Mouse (Mus musculus) adrenal gland, postnatal 25 days (tissue): ENCODE data around the gene Cdk17. TPM values are rescaled to one million over a fixed set of nuclear protein-coding genes. Genes with fewer than 3 reads are reported as not detected.

Experiments used
- DNase-seq: peaks from one replicate; pipeline ENCODE4 v3.0.0; 2021; ENCODE audit warnings: mixed read lengths
- microRNA-seq, 2 experiments: library from miRNA; unstranded; fragments of <30 nt; microRNA quantifications; one replicate each; pipeline ENCODE4 v1.2.0; 2021
- total RNA-seq: library from RNA; stranded (reverse); gene quantifications from 2 replicates; pipeline ENCODE4 v1.2.3, GENCODE M21; 2021

Gene Cdk17
- total RNA-seq, 1 experiment from 2014 or later: 21.7 TPM

DNA sequence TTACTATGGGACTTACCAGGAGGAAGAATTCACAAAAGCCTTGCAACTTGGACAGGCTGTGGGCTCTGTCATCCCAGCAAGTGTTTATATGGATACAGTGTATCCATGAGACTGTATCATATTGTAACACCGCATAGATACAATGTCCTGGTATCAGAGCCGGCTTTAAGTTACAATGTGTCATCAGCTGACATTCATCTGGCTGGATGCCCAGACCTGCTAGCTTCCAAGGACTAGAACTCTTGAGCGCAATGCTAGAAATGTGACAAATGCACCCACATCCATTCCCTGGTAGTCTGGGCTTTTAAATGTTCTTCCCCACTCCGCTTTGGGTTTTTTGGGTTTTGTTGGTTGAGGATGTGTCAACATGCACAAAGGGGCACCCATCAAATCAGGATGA, 127.7 kb downstream of the Cdk17 start:
- peak; percentile 73 for DNase-seq

DNA sequence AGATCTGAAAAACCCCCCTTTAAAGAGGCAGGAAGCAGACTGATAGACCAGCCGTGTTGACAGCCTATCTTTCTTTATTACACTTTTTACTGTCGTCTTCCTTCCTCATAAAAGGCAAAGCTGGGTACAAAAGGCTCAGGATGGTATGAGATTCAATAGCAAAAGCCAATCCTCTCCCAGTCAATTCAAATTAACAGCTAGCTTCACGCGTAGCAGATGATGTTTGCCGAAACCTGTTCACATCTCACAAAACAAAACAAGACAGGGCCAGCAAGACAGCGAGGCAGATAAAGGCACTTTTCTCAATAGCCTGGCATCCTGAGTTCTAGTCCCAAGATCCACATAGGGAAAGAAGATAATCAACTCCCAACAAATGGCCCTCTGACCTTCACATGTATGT, 128.7 kb downstream of the Cdk17 start:
- DNase-seq: no peak

DNA sequence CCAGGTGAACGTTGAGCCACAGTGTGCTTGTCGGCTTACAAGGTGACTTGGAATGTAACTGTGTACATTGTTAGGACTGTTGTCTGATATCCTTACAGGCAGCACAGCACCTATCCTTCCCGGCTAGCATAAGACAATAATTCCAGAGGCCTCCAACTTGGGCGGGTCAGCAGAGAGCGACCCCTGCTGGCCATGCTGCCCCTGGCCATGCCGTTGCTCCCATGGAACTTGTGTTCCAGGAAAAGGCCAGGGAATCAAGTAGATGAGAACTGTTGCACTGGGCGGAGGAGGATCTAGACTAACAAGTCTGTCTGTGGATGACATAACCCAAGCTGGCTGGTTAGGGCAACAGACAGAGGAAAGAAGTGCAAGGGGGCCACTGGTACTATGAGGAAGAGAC, 130.7 kb downstream of the Cdk17 start:
- DNase-seq: peak; percentile 62

DNA sequence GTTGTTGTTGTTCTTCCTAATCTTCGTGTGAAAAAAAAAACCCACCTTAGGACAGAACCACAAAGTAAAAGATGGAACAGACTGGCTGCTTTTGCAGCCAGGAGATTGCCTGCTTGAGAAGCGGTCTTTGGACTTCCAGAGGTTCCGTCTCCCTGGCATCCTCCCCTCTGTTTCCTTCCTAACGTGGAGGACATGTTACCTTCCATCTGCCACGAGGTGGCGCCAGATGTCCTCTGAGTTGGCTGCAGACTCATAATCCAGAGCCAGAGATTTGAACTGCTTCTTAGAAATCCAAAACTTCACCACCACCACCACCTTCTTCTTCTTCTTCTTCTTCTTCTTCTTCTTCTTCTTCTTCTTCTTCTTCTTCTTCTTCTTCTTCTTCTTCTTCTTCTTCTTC, 131.2 kb downstream of the Cdk17 start:
- DNase-seq: peak; percentile 87

DNA sequence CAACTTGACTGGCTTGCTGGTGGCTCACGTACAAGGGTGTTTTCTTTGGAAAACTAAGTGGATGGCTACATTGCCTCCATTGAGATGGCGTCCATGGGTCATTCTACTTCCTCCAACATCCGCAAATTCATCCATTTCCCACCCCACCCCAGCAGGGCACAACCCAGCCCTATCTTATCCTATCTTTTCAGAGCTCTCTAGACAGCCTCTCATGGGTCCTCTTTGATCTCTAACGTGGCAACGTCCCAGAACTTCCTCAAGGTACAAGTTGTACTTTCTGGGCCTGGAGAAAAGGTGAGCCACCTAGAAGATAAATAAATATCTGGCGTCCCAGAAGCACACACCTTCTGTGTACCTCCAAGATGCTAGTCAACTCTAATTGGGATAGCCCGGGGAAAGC, 132.9 kb downstream of the Cdk17 start:
- no peak for DNase-seq

DNA sequence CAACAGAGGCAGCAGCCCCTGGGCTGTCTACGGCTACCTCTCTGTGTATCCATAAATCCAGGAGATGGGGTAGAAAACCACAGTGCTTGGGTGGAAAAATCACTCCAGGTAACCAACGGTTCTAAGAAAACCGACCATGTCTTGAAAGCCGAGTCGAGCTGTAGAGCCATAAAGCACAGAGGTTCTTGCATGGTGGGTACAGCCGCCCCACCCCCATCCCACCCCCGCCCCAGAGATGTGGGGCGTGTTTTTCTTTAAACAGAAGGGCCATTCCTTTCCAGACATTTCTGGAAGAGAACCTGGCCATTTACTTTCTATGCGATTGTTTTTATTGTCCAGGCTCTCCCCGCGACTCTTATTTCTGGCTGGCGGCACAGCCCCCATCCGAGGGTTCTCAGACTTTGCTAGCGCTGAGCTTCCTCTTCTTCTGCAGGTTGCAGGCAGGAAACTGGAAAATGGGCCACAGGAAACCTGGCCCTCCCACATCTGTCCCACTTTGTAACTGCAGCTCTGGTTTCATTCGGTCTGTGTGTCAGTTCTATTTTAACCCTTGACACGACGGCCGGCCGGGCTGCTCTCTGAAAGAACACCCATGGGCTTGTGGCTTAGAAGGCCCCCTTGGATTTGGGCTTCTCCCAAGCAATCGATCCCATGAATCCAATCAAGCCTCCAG, 134.0 kb downstream of the Cdk17 start:
- no peak for DNase-seq

DNA sequence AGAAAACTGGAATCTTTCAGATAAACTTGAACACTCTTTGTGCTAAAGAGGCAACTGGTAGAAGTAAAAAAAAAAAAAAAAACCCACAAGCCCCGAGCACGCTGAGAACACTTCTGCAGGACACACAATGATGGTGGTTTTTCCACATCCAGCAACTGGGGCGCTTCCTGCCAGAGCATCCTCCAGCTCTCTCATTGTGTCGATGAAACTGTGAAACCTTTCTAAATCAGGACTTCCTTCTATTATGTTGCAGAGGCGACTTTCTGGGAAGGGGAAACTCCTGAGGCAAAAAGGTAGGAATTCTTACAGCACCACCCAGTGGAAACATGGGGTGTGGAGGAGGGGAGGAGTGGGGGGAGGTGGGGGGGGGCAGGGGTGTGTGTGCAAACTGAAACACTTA, 137.1 kb downstream of the Cdk17 start:
- no peak for DNase-seq

DNA sequence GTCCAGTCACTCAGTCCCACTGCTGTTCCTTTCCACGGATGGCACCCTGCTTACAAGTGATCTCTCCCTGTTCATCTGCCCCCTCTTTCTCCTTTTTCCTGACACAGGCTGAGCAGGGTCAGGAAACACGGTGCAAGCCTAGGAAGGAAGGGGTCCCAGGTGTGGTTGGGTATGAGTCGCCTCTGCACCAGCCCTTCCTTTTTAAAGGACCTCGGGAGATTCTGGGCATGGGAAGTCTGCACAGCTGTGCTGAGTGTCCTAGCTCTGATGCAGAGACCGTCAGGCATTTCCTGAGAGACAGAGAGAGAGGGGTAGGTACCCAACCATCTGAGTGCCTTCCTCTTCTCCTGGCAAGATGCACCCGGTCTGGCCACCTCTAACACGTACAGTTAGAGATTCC, 137.5 kb downstream of the Cdk17 start:
- no peak for DNase-seq

DNA sequence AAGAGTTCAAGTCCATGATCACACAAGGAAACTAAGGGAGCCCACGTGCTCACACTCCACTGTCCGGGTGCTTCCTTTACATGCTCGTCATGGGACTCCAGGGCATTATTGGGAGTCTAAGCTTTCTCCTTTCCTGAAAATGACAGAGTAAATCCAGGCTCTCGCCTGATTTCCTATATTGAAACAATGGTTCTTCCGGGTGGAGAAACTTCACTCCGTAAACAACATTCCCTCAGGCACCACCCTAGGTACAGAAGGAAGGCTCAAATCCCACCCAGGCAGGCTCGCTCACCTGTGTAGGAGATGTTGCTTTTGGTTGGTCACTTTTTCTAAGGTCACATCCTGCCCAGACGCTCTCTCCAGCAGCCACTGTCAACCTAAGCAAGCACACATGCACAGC, 141.2 kb downstream of the Cdk17 start:
- no peak for DNase-seq

DNA sequence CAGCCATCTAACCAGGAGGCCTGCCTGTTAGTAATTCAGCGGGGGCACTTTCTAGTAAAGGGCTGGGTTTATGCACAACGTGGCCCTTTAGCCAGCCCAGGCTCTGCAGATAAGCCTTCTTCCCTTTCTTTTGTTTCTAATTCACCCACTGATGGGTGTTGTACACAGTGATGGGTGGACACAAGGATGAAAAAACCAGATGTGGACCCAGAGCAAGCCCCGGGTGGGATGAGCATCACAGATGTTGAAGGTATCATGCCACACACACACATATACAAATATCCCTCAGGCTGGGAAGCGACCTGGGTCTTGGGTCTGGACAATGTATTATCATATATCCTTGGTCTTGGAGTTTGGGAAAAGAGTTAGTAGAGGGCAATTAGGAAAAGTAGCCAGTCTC, 142.6 kb downstream of the Cdk17 start:
- DNase-seq: no peak

DNA sequence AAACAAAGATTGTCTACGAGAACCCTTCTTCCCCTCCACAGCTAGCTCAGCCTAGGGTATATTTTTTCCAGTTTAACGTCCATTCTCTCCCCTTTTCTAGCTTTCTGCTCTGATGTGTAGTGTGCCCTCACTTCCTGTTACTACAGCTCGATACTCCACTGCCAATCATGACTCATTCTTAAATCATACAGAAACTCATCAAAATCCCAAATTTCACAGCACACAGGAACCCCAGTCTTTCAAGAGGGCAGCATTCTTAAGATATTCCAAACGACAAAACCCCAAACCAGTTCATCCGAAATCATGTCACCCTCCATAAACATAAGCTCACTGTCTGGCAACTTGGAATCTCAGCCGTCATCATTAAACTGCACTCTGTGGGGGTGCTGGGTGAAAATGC, 145.3 kb downstream of the Cdk17 start:
- DNase-seq: no peak

DNA sequence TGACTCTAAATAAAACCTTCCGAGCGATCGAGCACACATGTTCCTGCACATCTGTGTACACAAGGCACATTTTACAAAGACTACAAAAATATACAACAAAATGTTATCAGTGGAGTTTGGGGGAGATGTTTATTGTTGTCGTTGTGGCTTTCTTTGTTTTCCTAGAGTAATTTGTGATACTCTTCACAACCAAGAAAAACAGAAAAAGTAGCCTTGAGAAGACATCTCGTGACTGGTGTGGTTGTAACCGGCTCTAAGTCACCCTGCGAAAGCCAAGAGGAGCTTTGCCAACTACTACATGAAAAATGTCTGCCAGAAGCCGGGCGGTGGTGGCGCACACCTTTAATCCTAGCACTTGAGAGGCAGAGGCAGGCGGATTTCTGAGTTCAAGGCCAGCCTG, 145.7 kb downstream of the Cdk17 start:
- DNase-seq: no peak

DNA sequence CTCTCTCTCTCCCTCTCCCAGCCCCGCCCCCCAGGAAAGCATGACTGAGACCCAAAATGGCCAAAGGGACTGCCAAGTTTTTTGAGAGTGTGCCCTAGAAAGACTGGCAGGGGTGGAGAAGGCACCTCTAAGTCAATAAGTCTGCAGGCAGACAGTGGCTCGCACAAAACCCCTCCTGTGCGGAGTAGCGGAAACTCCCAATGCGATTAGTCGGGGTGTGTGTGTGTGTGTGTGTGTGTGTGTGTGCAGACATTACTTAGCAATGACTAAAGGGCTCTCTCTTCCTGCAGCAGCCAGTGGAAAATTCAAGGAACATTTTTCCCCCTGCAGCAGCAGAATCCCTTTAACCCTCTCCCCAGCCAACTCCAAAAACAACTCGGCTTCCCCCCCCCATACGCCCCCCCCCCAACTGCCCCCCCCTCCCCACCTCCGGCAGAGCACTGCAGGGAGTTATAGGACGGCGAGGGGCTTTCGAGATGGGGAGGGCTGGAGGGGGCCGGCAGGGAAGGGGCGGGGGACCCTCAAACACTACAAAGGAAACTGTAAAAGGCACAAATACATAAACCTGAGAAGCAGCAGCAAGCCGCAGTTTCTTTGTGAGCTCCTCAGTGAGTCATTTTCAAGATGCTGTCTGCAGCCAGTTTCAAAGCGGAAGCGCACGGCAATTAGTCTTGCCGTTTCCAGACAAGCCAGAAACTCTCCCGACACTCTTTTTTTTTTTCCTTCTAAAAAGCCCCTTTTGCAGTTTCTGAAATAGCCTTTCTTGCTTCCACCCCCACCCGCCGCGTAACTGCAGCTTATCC, 148.7 kb downstream of the Cdk17 start:
- DNase-seq: peak; percentile 60

DNA sequence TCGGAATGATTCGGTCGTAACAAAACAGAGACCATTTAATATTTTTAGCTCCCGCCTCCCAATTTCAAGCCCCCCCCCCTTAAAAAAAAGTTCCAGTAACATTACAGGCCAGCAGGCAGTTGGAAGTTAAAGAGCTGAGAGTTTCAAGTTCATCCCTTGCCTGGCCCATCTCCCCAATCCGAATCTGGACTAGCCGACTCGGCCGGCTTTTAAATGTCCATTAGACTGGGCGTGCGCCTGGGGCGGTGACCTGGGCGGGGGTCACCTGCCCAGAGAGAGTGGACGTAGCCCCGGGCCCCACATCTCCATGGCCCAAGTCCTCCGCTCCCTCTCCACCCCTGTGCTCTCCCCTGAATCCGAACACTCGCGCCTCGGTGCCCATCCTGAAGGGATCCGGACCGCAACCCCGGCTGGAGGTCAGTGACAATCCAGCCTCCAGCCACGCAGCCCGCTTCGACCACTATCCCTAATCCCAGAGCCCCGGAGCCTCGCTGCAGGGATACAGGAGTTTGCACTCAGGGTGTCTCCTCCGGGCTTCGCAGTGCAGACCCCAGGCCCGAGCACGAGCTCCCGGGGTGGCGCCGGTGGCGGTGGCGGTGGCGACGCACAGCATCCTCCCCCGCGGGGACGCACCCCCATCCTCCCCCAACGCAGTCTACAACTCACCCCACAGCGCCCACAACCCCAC, 149.4 kb downstream of the Cdk17 start:
- DNase-seq: peak; percentile 49

DNA sequence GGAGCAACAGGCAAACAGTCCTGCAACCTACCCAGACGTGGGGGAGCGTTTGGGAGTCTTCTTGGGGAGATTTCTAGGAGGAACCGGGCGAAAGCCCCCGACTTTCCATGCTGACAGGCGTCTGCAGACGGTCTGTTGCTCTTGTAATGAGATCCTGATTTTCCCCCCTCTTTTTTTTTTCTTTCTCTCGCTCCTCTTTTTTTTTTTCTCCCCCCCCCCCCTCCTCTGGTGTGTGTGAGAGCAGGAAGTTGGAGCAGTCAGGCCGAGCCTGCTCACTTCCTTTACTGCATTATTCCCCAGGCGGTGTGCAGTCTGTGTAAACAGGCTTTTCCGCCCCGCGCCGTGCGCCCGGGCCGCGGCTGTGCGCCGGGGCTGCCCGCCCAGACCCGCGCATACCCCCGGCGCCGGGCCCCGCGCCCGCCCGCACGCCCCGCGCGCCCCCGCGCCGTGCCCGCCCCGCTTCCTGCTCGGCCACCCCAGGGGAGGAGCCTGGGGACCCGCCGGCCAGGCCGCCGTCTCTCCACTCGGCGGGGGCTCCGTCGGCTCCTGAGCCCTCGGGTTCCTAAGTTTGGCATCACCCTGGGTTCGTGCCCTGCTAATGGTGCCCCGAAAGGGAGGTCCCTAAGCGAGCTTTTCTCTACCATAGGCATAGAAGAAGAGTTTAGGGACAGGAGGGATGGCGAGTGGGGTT, 150.2 kb downstream of the Cdk17 start, which contains the start of gene Elk3:
Gene Elk3 (minus strand): TSS at position 415 of the 691 bp plus-strand sequence.
- peak; percentile 69 for DNase-seq

DNA sequence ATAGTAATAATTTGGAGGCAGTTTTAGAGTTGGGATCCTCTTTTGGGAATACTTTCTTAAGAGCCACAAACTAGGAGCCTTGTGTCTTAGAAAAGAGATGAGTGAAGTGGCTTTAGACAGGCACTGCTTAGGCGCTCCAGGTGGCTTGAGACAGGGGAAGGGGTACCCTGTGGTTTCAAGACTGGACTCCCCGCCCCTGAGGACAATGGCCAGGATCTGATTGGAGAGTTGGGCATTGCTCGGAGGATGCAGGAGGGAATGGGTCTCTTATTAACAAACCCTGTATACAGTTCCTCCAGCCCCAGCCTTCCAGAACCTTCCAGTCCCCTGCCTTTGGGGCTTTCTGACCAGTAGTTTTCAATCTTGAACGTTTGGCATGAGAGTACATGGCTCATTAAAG, 150.9 kb downstream of the Cdk17 start:
- DNase-seq: no peak

Small RNA genes lying within 50 kb of the gene (microRNA-seq; reads per million reads assigned to microRNA genes)
- 0 reads per million in 2 experiments for gene Mir1931

Other genes starting within 250 kb of the Cdk17 start
- gene Cfap54, start 79.3 kb upstream of the Cdk17 start, total RNA-seq: 4.8 and 6.5 TPM in 2 replicates
- 37.7 and 47.1 TPM in 2 replicates for gene Elk3, start 150.3 kb downstream of the Cdk17 start, total RNA-seq